Mouse (Mus musculus) left cerebral cortex, adult 2 months (tissue): ENCODE results near the gene Src. TPM values are rescaled to one million over a fixed set of nuclear protein-coding genes. Genes with fewer than 3 reads are reported as not detected.
A peak's percentile ranks its signal among the peaks of the same experiment; 100 is the strongest.

Experiments
- DNase-seq, 2 experiments: peaks; one replicate each; pipeline ENCODE4 v3.0.0; 2021 to 2022; ENCODE audit warnings: low spot score in 2 of 2, mixed read lengths in 1 of 2; ENCODE audit errors: extremely low spot score in 1 of 2
- H3K27ac ChIP-seq: fragments of 200-600 bp; 2 replicates; pipeline ENCODE4 v1.8.1; 2022
- H3K4me3 ChIP-seq: fragments of 200-600 bp; 2 replicates; pipeline ENCODE4 v1.8.1; 2022
- CTCF ChIP-seq: fragments of 200-600 bp; IDR thresholded peaks from 2 replicates; pipeline ENCODE4 v1.8.1; 2022; ENCODE audit warnings: antibody characterized with exemption, mild to moderate bottlenecking, moderate library complexity
- intact Hi-C: fragments of 180-260 bp; cut with DNase I; formaldehyde crosslinking; loops from one replicate; pipeline ENCODE4 v1.15.1; 2025
- total RNA-seq, 2 experiments: library from RNA; stranded (reverse); gene quantifications; 2 replicates each; pipeline ENCODE4 v1.2.3; 2021

Gene Src
- total RNA-seq, 2 experiments from 2014 or later: 133 to 134 TPM

DNA sequence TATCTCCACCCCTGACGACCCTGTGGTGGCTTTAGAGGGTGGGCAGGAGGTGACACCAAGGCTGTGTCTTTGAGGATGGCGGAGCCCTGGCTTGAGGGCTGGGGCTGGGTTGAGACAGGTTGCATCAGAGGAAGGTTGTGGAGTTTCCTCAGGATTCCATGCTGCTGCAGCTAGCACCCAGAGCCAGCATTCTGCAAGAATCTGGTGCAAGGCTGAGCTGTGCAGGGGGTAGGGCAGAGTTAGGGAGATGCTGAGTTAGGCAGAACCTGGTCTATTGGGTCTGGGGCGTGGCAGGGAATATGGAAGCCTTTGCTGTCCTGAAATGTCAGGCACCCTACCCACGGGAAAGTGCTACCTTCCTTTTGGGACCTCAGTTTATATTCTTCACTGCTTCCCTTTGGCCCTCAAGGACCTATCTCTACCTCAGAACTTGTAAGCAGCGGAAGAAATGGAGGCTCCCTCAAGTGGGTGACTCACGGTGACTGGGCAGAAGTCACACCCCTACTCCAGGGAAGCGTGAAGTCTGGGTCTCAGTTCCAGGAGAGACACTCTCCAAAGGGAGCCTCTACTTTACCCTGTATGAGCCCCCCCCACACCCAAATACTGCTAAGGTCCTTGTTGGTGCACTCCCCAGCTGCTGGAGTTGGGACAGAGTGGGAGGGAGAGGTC, 33.3 kb downstream of the Src start:
- intact Hi-C loops: no loop called here
- DNase-seq: no peak
- Histone ChIP-seq H3K4me3 (no peak overlapping the region), H3K27ac (no peak overlapping the region)
- no peak for TF ChIP-seq CTCF

DNA sequence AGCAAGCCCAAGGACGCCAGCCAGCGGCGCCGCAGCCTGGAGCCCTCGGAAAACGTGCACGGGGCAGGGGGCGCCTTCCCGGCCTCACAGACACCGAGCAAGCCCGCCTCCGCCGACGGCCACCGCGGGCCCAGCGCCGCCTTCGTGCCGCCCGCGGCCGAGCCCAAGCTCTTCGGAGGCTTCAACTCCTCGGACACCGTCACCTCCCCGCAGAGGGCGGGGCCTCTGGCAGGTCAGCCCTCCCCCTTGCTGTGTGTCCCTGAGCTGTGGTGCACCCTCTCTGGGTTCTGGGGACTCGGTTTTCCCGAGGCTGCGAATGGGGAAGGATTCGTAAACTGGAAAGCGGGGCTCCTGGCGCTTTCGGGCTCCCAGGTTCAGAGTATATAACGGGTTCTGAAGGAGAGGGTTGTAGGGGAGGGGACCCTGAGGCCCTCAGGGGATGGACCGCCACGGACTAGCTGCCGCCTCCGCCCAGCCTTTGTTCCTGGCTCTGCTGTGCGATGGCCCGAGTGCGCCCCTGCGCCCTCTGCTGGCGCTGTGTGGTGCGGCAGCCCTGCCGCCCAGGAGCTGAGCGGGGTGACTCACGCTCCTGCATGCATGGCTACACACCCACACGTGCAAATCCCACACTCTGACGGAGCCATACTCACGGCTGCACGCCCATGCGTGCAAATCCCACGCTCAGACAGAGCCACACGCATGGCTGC, 39.0 kb downstream of the Src start:
- Histone ChIP-seq H3K4me3 (peak overlapping the region; percentile 39), H3K27ac (peak overlapping the region; percentile 72)
- intact Hi-C loops: loop anchor here (1.0 to 5.0 kb wide), 4 partner anchors 26 to 170 kb away; partner anchors contain the start of gene Manbal
- peak; percentile 100 for TF ChIP-seq CTCF
- peak; percentile 96 to 99 for DNase-seq

DNA sequence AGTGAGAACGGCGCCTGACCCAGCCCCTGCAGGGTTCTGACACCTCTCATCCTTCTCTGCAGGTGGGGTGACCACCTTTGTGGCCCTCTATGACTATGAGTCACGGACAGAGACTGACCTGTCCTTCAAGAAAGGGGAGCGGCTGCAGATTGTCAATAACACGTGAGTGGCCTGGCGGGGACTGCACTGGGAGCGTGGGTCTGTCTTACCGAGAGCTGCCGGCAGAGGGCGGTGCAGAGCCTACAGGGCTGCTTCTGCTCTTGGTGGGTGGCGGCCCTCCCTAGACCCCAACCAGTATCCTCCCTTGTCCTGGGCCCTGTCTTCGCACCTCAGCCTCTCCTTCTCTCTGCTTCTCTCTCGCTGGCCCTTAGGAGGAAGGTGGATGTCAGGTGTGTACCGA, 40.2 kb downstream of the Src start:
- TF ChIP-seq CTCF: peak; percentile 91
- no peak overlapping the region for H3K4me3 ChIP-seq
- no peak overlapping the region for H3K27ac ChIP-seq
- intact Hi-C loops: loop anchor here (1.0 to 5.0 kb wide), 2 partner anchors 113 to 171 kb away; partner anchors contain the start of gene Blcap
- DNase-seq: peak; percentile 76 to 83

DNA sequence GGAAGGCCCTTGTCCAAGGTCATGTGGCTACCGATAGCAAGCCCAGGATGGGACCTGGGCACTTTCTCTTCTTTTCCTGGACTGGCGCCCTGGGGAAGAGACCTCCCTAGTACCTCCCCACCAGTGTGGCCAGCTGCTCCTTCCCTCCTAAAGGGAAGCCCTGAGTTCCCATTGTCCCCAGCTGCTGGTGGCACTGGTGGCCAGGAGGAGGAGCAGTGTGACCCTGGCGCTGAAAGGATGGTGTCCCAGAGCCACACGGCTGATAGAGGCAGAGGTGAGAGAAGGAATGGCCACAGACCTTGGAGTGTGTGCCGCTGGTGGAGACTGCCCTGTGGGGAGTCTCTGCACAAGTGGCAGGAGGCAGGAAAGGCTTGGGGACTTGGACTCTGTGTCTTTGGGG, 41.5 kb downstream of the Src start:
- intact Hi-C loops: loop anchor here (5.0 kb wide), 1 partner anchor 172 kb away; no protein-coding TSS in a partner anchor
- TF ChIP-seq CTCF: no peak; the same call in 1 of the 2 replicates
- Histone ChIP-seq H3K27ac (no peak overlapping the region), H3K4me3 (no peak overlapping the region)
- no peak for DNase-seq

DNA sequence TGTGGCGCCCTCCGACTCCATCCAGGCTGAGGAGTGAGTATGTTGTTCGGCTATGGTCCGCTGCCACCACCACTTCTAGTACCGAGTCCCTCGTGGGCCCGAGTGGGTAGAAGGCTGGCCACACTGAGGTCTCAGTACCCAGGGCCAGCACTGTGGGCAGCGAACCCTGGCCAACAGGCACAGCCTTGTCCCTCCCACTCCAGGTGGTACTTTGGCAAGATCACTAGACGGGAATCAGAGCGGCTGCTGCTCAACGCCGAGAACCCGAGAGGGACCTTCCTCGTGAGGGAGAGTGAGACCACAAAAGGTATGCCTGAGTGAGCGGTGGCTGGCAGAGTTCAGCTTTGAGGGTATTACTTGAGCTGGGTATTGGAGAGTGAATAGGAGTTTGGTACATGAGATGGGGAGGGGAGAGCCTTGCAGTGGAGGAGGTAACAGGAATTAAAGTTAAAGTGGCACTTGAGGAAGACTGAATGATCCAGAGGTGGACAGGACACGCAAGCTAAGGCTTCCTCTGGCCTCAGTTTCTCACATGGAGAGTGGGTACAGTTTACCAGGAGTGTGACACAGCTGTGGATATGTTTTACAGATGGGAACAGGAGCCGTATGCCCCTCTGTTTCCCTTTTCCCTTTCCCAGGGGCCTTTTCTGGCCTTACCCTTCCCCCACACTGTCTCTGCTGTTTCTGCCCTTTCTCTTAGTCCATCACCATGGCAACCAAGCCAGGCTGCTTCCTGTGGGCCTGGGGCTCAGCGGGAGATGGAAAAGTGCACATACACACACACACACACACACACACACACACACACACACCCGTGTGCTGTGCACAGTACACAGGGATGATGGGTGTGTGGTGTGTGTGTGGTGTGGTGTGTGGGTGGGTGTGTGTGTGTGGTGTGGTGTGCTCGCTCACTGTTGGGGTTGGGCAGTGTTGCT, 44.8 kb downstream of the Src start:
- no peak overlapping the region for H3K4me3 ChIP-seq
- intact Hi-C loops: no loop called here
- H3K27ac ChIP-seq: peak overlapping the region; percentile 18; the same call in 1 of the 2 replicates
- no peak for TF ChIP-seq CTCF
- DNase-seq: no peak

DNA sequence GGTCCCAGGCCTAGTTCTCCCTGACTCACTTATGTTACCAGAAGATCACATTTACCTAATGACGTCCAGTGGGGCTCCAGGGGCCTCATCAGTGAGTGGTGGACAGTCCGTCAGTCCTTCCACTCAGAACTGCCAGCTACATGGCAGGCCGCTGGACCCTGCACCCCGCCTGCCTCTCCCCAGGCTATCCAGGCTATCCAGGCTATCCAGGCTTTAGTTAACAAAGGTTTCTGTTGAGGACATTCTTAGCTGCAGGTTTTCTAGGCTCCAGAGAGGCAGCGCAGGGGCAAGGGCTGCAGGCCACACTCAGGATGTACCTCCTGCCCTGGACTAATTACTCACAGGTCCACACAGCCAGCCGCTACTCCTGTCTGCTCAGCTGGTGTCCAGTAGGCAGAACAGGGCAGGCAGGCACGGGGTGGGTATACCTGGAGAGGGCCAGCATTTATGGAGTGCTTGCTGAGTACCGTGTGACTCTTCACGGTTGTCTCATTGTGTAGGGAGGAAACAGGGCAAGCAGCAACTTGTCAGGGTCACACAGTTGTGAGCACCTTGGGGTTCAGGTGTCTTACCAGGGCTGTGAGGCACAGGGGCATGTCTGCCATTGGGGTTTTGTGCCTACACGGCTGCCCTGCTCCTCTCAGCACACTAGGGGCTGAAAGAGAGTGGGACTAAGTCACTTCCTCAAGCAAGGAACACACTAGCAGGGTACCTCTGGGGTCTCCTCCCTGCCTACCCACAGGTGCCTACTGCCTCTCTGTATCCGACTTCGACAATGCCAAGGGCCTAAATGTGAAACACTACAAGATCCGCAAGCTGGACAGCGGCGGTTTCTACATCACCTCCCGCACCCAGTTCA, 45.9 kb downstream of the Src start:
- TF ChIP-seq CTCF: no peak
- DNase-seq: no peak
- Histone ChIP-seq H3K27ac (peak overlapping the region; percentile 51), H3K4me3 (no peak overlapping the region)
- intact Hi-C loops: no loop called here

DNA sequence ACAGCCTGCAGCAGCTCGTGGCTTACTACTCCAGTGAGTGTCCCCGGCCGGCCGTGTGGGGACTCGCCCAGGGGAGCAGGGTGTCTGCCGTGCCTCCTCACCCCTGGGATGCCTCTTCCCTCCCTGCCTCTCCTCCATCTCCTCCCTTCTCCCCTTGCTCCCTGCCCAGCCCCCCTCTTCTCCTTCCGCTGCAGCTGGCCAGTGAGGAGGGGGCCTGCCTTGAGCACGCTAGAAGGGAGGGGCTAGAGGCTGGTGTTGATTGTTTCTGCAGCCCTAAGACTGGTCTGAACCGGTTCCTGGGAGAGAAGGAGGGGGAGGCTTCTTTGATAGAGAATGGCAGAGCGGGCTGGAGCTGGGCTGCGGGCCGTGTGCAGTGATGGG, 46.5 kb downstream of the Src start:
- peak overlapping the region; percentile 51 for H3K27ac ChIP-seq

DNA sequence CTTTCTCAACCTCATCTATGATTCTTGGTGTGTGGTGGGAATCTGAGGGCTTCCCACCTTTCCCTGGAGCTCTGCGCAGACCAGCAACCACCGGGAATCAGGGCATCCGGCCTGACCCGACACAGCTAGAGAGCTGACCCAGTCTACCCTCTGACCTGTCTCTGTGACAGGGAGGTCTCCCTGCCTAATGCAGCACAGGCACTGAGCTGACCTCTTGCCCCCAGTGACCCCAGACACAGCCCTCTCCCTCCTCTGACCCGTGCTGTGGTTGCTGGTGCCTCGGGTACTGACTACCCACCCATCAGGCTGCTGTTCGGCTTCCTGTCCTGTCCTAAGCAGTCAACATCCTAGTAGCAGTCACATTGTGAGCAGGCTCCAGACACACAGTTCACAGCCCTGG, 48.6 kb downstream of the Src start:
- TF ChIP-seq CTCF: no peak
- intact Hi-C loops: no loop called here
- DNase-seq: no peak
- Histone ChIP-seq H3K27ac (no peak overlapping the region), H3K4me3 (no peak overlapping the region)

More for the DNA sequence above, 46.5 kb downstream of the Src start:
- intact Hi-C loops: no loop called here
- no peak overlapping the region for H3K4me3 ChIP-seq
- no peak for DNase-seq
- TF ChIP-seq CTCF: no peak

DNA sequence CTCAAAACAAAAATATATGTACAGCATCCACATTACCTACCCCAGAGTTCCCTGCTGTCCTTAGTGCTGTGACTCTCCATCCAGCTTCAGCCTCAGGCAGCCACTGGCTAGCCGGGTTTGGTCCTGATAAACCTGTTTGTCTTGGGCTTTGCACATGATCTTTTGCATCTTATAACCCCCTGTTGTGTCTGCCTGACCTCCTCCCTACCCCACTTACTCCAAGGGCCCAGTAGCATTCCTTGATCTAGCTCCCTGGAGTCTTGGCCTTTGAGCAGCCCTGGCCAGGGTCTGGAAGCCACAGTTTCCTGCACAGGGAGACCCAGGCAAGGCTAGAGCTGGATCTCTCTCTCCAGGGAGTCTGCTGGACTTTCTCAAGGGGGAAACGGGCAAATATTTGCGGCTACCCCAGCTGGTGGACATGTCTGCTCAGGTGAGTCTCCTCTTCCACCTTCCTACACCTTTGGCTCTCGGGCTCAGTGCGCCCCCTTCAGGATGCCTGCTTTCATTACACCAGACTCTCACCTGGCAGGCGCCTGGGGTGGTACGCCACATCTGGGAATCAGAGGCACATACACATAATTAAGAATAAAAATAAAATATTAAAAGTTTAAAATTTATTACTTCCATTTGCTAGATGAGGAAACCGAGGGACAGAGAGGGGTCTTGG, 50.0 kb downstream of the Src start:
- Histone ChIP-seq H3K27ac (no peak overlapping the region), H3K4me3 (no peak overlapping the region)
- no peak for DNase-seq
- intact Hi-C loops: no loop called here
- peak; percentile 76 for TF ChIP-seq CTCF

DNA sequence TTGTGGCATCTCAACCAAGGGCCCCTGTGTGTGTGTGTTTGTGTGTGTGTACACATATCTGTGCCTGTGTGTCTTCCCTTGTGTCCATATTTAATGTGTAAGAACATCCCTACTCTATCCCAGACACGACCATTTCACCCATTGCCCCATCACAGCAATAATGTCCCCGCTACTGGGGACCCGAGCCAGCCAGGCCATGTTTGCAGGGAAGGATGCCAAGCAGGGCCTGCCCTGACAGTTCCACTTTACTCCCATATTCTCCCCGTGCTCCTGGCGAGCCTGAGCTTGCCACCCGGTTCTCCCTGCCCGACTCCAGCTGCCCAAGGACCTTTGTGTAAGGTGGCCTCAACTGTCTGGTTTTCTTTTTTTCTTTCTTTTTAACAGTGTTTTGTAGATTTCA, 53.0 kb downstream of the Src start:
- no peak overlapping the region for H3K27ac ChIP-seq
- H3K4me3 ChIP-seq: no peak overlapping the region
- TF ChIP-seq CTCF: no peak
- intact Hi-C loops: no loop called here
- no peak for DNase-seq

DNA sequence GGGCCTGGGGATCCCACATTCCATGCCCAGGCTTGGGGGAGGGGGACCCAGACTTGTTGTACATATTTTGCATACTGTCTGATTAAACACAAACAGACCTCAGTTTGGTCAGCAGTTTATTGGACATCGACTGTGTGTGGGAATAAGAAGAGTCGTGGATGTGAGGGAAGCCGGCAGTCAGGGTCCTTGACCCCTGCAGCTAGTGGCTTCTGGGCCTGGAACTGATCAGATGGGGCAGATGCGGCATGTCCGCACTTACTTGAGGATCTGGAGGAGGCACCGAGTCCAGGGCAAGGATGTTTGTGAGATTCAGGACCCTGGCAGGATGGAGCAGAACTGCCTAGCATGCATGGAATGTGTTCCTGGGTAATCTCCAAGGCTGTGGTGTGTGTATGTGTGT, 53.5 kb downstream of the Src start:
- intact Hi-C loops: no loop called here
- H3K4me3 ChIP-seq: no peak overlapping the region
- no peak for TF ChIP-seq CTCF
- no peak overlapping the region for H3K27ac ChIP-seq
- no peak for DNase-seq
